Mouse (Mus musculus): ENCODE data around the gene Klhl1.

DNA sequence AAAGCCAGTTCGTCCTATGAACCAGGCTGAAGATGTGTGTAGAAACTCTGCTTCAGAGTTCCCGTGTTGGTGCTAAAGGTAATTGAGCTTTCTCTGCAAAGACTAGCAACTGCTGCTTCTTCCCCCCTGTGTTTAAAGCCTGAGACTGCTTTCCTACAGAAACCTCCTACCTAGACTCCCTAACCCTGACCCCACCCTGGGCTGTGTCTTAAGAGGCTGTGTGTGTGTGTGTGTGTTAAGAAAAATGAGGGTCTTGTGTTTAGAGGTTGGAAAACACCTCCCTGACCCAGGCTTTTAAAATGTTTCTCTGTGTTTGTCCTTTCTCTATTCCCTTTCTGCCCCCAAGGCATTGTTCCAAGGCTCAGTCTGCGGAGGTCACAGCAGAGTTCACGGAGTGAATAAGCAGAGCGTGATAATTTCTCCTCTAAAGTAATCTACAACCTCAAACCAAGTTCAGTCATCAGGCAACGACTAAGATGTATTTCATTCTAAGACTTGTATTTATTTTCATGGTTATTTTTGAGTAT is 437.2 kb downstream of the Klhl1 start:
- no peak for TF ChIP-seq GATA1 (IDR thresholded peaks at IDR 0.05; ENCODE audit: low read length)
- no peak for TF ChIP-seq TAL1 (IDR thresholded peaks at IDR 0.05; ENCODE audit: low read length)

All from erythroblast, embryonic 14.5 days (primary cell).